Mouse (Mus musculus) urinary bladder, adult 18-20 months (tissue): ENCODE measurements around the gene A930004D18Rik.
"Not testable (repeated sequence)": the region's sequence is repeated elsewhere in the genome, so short reads cannot be mapped to it uniquely, and the experiment has no call there.

ENCODE experiments used
- DNase-seq, 2 experiments: peaks; one replicate each; pipeline ENCODE4 v3.0.0; 2022; ENCODE audit warnings: low spot score in 2 of 2, mixed read lengths in 2 of 2

A930004D18Rik gene

DNA sequence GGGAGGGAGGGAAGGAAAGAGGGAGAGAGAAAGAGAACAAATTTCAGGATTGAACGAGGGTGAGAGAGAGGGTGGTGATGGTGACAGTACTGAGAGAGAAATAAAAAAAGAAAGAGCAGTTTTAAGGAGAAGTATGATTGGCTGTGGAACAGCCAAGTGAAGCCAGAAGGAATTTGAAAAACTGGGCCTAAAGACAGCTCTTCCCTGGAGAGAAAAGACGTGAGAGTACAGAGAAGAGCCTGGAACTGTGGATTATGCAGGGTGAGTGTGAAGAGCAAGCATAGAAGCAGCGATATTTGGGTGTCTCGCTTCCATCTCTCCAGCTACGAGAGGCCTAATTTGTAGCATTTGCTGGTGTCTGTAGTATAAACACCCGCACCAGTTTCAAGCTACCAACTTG is 26.3 kb downstream of the A930004D18Rik start:
- DNase-seq = no peak

DNA sequence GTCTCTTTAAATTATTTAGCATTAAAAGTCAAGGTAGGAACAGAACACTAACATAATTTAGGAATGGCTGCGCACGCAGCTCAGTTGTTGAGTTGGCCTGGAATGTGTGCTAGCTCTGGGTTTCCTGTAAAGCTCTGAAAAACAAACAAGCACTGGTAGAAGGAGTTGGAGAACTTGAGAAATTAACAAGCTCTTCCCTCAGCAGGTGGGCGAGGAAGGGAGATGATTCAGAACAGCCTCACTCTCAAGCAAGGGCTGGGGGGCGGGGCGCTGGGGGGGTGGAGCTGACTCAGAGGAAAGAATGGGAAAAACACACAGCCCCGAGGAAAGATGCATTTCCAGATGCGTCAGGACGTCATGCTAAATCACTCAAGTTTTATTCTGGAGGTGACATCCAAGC is 32.4 kb downstream of the A930004D18Rik start:
- DNase-seq = no peak

DNA sequence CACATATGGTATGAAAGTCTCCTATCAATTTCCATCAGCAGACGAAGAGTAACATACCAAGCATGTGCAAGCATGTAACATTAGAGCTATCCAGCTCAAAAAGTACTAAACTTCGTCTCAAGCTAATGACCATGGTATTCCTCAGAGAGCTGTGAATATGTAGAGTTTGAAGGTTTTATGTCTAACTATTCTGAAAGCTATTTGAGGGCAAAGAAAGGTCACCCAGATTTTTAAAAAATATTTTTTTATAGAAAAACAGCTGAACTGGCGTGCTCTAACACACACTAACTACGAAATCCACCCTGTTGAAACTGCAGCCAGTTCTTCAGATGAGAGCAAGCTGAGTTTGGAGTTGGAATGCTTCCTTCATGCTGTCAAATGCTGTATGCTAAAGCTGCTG is 33.3 kb downstream of the A930004D18Rik start:
- DNase-seq = no peak

DNA sequence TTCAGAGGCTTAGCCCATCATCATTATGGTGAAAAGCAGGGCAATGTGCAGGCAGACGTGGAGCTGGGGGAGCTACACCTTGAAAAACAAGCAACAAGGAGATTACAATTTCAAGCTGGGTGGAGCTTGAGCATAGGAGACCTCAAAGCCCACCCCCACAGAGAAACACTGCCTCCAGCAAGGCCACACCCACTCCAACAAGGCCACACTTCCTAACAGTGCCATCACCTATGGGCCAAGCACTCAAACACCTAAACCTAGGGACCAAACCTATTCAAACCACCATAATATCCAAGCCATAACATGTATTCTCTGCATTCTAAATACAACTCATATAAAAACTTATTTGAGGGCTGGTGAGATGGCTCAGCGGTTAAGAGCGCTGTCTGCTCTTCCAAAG is 35.2 kb downstream of the A930004D18Rik start:
- no peak for DNase-seq

DNA sequence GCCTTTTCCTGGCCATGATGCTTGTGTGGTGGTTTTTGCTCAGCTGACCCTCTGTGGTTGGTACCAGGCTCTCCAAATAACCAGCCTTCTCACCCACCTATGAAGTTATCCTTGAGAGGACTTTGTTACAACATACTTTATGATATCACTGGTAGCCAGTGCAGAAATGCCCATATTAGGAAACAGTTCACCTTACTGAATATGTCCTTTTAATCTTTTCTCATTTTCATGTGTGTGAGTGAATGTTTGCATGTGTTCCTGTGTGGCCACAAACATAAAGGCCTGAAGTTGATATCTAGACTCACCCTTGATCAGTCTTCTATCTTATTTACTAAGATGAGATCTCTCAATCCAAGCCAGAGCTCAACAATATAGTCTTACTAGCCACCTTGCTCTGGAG is 40.7 kb downstream of the A930004D18Rik start, which contains the start of gene H2al2a:
Gene H2al2a, minus strand, starts transcription at position 101 of the 400 bp plus-strand sequence.
- no peak for DNase-seq

DNA sequence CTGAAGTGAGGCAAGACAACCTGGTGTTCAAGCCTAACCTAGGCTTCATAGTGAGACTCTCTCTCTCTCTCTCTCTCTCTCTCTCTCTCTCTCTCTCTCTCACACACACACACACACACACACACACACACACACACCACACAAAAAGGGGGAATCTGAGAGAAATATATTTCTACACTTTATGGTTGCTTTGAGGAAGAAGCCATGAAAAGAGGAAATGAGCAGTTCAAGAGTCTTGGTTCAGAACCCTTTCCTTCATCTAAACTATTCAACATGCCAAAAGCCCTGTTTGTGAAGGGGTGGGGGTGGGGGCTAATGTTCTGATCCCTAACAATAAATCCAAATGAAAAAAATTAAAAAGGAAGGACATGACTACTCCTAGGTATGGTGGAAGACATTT is 48.0 kb downstream of the A930004D18Rik start:
- no peak for DNase-seq

DNA sequence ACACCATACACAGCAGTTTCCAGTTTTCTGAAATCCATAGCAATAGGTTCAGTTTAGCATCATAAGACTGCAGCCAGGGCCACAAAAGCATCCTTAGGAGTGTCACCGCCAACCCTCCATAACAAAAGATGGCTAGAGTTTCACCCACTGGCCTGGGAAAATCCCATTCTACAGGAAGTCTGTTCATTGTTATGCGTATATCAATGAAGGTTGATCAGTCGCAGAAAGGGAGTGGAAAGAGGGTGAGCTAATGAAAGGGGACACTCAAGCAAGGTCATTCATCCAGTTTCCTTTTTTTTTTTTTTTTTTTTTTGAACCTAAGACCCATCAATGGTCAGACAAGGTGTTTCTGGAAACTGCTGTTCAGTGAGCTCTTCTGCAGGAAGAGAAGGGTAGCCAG is 48.4 kb downstream of the A930004D18Rik start:
- no peak for DNase-seq

DNA sequence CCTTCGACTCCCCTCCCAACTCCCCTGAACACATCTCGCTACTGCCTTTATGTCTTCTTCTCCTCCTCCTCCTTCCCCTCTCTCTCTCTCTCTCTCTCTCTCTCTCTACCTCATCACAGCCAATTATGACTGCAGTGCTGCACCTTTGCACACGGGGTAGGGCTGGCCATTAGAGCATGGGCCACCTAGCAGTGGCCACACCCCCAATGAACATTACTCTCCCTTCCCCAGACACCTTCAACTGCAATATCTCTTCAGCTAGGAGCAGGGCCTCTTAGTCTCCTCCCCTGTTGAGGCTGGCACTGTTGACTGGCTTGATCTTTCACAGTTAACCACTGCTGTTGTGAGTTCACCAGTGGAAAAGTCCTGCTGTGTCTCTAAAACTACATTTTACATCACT is 50.8 kb downstream of the A930004D18Rik start:
- no peak for DNase-seq

DNA sequence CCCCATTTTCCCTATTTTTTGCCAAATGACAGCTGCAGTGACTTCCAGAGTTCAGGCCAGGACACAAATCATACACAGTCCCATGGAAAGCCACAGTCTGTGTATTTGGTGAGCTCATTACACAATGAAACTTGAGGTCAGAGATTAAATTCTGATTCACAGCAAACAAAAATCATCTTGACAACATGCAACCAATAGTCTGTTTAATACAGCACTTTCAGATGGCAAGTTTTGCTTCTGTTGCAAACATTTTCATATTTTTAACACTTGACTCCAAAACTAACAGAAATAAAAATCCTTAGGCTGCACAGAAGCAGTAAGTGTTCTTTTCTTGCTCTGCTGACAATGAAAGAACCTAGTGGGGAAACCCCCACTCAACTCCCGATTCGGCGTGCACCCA is 52.8 kb downstream of the A930004D18Rik start:
- no peak for DNase-seq

DNA sequence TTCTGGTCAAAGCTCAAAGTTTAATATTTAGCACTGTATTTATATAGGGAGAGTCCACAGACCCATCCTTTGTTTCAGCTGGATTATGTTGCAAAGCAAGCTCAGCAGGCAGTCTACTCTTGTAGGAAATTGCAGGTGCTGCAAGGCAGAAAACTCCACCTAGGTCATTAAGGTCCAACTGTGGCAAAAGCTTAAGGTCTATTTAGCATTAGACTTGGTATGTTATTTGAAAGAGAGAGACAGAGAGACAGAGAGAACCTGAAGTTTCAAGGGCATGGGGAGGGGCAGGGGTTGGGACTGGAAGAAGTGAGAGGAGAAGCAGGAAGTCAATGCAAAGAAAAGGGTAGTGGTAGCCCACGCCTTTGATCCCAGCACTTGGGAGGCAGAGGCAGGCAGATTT is 54.8 kb downstream of the A930004D18Rik start:
- no peak for DNase-seq

DNA sequence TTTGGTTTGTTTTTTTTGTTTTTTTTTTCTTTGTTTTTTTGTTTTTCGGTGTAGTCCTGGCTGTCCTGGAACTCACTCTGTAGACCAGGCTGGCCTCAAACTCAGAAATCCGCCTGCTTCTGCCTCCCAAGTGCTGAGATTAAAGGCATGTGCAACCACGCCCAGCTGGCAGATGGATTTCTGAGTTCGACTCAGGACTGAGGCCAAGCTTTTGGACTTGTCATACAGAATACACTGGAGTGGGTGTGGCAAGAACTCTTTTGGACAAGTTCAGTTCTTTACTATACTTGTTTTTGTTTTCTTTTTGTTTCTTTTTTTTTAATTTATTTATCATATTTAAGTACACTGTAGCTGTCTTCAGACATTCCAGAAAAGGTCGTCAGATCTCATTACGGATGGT is 58.8 kb downstream of the A930004D18Rik start:
- DNase-seq = no peak

DNA sequence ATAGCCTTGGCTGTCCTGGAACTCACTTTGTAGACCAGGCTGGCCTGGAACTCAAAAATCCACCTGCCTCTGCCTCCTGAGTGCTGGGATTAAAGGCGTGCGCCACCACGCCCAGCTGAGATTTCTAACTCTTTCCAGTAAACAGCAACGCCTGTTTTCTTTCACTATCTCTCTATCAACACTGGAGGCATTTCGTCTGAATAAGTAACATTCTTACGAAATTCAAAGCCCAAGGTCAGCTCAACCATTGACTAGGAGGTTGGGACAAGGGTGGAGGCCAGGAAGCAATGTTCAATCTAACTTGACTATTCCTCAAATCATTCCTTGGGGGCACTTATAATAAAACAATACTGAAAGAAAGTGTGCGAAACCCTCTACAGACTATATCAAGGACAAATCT is 59.3 kb downstream of the A930004D18Rik start:
- DNase-seq = not testable (repeated sequence)

DNA sequence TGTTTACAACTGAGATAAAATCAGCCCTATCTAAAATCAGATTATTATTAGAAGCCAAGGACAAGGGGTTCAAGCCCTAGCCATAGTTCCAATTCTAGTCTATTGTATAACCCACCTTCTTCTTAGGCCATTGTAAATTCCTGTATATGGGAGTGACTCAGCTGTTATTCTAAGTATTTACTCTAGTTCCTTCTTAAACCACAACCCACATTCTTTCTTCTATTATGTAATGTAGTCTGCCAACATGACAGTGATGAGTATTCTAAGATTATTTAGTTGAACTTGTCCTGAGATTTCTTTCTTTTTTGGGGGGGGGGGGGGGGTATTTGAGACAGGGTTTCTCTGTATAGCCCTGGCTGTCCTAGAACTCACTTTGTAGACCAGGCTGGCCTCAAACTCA is 59.9 kb downstream of the A930004D18Rik start:
- DNase-seq = not testable (repeated sequence)

DNA sequence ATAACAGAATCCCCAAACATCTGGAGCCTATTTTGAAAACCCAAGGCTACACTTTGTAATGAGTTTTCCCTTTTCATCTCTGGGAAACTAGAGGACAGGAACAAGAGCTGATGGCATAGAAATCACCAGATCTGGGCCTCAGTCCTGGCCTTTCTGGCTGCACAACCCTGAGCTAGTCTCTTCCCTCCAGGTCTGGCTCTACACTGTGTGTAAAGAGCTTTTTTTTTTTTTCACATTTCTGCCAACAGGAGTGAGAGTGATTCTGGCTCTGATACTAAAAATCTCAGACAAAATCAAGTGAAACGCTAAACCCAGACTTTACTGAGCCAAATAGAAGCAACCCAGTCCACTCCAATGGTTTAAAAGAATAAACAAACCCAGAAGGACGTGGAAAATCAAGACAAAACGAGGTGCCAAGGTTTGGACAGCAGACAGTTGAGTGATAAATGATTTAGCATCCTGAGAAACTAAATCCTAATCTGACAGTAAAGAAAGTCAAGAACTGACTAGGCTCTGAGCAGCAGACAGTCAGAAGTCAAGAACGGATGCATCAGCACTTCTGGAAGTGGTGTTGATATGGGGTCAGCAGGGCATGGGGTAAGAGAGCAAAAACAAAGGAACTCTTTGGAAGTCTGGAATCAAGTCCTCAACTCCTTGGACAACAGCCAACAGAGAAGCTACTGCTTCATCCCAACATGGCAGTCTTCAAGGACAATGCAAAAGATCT is 61.8 kb downstream of the A930004D18Rik start:
- DNase-seq = no peak
